Mouse (Mus musculus): Measurements from ENCODE around the gene Slc35a5.

DNA sequence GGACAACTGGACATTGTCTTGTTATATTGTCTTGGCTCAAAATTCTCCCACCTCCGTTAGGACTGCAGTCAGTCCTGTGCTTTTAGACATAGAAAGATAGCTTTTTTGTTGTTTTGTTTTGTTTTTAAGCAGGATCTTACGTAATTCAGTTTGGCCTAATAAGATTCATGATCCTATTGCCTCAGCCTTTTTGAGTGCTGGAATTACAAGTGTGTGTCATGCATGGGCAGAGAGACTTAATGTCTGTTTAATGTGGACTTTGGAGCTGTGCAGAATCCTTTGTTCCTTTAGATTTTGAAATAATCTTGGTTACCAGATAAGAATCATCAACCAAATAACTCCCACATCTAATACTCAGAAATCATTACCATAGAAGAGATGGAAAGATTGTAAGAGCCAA, 20.0 kb upstream of the Slc35a5 start:
- no peak for TF ChIP-seq GATA1 (IDR thresholded peaks at IDR 0.05; ENCODE audit: low read length)
- TF ChIP-seq TAL1 (IDR thresholded peaks at IDR 0.05; ENCODE audit: low read length), result no peak
